Mouse (Mus musculus): ENCODE data around the gene Akap7.
A peak's percentile ranks its signal among the peaks of the same experiment; 100 is the strongest.

Akap7 gene

DNA sequence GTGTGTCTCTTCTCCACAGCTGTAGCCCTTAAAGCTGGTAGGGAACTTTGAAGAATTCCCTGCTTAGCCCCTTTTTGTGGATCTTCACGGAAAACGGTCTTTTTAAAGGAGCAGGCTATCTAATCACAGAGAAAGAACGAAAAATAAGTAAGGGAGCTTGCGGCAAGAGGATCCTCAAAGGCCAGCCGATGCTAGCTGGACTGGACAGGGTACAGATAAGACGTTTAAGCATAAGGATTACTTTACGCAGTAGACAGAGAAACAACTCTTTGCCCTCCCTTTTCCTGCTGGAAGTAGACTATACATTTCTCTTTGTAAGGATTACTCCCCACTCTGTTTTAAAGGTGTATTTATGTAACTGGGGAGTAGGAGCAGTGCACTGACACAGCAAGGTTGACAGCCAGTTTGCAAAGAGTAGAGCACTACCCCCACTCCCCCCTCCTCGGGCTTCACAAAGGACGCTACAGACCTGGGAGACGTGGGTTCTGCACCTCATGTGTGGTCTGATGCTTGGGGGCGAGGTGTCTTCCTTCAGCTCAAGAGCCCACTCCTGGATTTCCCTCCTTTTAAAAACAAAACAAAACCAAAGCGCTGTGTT, 9.9 kb downstream of the Akap7 start:
- DNase-seq (ENCODE audit: low read depth): peak; percentile 6

DNA sequence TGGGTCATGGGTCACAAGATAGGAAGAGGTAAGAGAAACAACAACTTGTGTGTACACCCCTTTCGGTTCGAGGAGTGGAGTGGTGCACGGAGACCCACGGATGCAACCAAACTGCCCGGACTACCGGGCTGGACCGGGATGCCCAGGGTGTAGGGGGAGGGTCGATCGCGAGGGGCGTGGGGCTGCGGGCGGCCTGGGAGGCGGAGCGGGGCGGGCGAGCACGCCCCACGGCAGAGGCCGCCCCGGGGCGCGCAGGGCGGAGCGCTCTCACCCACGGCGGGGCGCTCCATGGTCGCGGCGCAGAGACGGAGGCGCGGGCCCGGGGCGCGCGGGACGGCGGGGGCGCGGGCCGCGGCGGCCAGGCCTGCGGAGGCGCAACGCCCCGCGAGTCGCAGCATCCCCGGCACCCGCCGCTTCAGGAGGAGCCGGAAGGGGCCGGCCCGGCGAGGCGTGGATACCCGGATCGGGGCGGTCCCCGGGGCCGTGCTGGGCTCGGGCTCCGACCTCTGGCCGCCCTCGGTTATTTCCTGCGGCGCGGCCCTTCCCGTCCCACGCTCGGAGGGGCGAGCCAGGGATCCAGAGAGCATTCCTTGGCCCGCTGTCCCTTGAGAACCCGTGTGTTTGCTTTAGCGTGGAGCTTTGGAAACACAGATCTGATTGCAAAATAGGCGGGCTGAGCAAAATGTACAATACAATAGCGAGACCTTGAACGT, 10.9 kb downstream of the Akap7 start:
- DNase-seq (ENCODE audit: low read depth): peak; percentile 69

DNA sequence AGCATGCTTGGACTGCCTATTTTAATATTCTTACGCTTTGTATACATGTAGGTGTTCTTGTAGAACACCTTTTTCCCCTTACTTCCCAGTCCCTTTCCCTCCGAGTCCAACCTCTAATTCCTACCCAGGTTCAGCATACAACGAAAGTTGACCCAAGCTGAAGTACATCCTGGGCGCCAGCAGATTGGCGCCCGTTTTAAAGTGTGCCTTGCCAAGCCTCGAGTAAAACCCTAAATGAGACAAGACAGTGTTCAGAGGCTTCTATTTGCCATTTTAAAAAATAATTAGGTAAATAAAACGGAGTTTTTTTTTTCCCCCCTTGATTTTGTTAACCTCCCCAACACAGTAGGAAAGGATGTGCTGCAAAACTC, 11.4 kb downstream of the Akap7 start:
- DNase-seq (ENCODE audit: low read depth): no peak

DNA sequence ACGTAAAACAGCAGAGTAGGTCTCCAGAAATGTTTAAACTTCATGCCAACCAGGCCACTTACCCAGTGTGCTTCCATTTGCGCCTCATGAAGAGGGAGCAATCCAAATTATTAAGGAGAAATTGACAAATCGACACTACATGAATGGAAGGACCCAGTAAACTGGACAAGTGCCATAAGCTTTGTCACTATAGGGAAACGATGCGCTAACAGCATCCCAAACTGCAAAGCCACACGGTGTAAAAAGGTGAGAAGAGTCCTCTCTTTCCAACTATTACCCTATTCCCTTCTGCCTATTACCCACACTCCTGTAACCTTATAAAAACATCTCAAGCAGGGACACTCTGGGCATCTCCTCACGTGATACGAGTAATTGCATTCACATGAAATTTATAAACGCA, 11.8 kb downstream of the Akap7 start:
- DNase-seq (ENCODE audit: low read depth): no peak

DNA sequence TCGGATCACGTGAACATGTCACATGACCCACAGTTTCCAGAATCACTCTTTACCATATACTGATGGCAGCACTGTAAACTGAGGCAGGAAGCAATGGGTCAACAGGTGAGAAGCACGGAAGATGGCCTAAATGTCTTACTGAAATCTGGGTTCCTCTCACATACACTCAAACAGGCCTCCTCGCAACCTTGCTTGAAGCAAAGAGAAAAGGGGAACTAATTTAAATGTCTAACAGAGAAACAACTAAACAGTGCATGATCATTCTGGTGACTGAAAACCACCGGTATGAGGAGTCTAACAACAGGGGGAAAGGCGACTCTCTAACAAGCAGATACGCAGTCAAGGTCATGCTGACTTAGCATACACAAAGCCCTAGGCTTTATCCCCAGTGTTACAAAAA, 12.7 kb downstream of the Akap7 start:
- DNase-seq (ENCODE audit: low read depth): no peak

DNA sequence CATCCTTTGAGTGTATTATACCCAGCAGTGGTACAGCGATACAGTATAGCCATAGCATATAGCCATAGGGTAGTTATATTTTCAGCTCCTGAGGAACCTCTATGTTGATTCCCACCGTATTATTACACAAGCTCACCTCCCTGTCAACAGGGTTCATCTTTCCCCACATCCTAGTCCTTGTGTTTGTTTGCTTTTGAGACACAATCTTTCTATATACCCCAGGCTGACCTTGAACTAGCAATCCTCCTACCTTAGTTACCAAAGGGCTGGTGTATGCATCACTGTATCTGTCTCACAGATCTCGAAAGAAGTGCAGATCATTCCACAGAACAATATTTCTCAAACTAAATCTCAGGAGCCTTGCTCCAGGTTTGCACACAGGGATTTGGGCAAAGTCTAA, 13.9 kb downstream of the Akap7 start:
- DNase-seq (ENCODE audit: low read depth): no peak

DNA sequence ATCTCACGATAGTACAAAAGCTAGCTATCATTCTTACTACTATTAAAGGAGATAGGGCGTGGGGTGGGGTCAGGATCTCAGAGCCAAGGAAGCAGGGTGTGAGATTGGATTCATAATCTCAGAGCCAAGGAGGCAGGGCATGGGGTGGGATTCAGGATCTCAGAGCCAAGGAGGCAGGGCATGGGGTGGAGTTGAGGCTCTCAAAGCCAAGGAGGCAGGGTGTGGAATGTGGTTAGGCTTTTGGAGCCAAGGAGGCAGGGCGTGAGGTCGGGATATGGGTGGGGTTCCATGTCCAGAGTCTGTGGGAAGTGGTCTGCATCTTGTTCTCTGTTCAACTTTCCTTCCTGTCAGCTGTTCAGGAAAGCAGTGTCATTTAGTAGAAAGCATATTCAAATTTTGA, 16.6 kb downstream of the Akap7 start:
- no peak for DNase-seq (ENCODE audit: low read depth)

DNA sequence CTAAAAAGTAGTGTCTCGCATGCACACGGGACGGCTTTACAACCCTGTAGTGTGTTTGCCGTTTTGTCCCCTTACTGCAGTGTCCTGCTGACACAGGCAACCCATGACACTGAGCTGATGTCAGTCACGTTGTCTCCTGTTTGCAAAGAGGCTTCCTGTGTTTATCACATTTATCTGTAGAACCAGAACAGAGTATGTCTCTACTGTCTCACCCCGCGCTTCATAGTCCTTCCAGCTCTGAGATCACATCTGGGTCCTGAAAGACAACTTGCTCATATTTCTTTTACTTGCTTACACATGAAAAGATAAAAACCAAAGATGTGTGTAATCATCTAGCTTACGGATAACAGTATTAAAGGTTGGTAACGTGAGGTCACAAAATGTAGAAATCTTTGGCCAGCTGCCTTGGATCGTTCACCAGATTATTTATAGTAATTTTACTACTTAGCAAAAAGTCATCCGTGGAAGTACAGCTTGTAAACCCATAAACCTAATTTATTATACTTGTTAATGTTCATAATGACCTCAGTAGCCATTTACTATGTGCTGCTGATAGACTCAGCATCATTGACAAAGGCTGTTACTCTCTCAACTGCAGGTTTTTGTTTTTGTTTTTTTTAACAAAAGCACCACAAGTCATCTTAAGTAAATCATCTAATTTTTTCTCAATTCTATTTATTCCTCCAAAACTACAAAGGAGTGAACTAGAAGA, 22.4 kb downstream of the Akap7 start:
- no peak for DNase-seq (ENCODE audit: low read depth)

DNA sequence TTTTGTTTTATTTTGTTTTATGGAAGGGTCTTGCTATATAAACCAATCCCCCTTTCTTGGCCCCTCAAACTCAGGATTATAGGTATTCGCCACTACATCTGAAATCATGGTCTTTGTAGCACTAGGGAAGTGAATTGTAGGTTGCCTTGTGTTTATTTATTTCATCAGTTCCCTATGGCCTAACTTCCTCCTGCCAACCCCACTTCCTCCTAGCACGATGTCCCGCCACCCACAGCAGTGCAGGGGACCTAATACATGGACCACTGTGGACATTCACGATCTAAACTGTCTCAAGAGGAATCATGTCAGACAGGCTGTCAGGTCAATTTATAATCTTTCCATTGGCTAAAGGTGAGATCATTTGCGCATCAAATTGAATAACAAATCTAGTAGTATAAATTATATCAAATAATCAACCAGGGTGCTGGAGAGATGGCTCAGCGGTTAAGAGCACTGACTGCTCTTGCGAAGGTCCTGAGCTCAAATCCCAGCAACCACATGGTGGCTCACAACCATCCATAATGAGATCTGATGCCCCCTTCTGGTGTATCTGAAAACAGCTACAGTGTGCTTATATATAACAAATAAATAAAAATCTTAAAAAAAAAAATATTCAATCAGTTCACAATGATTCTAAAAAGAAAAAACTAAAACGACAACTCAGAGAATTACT, 23.1 kb downstream of the Akap7 start:
- DNase-seq (ENCODE audit: low read depth): peak; percentile 8

DNA sequence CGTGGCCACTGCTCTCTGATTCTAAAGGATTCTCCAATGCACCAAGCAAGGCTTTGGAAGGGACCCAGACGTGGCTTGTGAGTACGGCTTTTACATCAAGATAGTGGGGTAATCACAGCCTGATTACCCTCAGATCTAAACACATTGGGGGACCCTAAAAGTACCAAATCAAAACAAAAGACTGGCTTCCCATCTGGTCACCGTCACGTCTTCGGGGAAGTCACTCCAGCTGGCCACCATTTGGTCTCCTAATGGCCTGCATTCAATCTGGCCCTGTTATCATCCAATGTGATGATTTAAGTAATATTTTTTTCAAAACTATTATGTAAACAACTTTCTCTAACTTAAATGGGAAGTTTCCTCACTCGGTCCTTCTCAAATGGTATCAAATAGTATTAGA, 24.3 kb downstream of the Akap7 start:
- no peak for DNase-seq (ENCODE audit: low read depth)

DNA sequence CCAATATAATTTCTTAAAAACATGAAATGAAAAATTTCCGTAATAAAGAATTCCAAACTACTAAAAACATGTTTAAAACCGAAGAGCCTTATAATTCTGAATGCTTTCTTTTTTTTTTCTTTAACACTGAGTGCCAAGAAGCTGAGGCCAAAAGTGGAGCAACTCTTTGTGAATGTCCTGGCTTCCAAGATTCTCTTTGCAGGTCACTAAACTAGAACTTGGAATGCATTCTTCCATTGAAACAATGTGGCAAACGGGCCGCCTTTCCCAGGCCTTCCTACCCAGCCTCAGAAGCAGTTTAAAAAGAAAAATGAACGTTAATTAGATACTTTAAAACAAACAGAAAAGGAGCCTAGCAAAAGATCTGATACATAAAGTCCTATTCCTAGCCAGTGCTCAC, 27.5 kb downstream of the Akap7 start:
- no peak for DNase-seq (ENCODE audit: low read depth)

DNA sequence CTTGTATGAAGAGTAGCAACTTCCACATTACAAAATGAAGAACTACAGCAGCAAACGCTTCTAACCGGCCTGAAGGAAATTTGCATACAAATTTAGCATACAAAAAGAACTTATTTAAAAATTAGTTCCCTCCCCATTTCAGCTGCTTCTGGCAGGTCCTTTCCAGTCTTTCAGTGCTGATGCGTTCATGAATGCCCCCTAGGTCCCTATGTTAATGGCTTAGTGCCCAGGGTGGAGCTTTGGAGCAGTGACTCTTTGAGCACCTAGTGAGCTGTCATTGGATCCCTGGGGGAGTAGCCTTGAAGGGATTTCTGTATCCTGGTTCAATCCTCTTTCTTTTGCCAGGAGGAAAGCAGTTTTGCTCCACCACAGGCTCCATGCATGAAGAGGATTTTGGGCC, 28.3 kb downstream of the Akap7 start:
- DNase-seq (ENCODE audit: low read depth): no peak

DNA sequence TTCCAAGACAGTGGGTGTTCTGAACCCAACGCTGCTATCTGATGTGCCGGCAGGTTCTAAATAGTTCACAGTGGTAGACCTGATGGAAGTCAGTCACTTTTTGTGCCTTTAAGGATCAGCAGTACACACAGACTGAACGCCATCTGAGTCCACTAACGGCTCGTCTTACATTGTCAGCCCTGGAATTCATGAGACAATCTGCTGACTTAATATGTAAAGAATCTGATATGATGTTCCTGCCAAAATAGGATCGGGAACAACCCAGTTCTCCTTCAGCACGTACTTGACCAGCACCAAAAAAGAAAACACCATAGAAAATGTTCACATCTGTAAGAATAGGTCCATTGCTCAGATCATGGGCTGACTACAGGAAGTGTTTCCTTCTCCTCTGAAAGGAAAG, 32.2 kb downstream of the Akap7 start:
- DNase-seq (ENCODE audit: low read depth): no peak

DNA sequence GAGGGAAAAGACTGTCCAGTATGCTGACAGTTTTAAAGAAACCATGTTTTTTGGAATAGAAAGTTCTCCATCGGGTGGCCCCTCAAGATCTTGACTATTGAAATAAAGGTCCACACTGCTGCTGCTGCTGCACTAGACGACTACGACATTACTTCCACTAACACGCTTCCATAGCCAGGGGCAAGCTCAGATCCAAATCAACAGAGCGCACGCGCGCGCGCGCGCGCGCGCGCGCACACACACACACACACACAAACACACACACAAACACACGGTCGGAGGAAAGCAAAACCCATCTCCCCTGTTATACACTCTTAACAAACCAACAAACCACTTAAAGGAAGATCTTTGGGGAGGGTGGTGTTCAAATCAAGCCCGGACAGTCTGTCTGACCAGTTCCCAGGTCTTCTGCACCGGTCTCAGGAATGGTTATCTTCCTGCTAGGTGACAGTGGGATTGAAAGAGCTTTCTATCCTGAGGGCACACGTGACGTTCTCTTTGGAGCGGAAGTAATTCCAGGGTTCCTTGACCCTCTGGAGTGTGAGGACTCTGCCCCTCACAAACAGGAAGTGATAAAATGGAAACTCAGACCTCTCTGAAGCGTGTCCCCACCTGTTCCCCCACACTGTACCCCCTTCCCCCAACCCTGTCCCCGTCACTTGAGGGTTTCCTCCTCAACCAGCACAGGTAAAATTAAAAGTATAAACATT, 32.9 kb downstream of the Akap7 start:
- DNase-seq (ENCODE audit: low read depth): no peak

DNA sequence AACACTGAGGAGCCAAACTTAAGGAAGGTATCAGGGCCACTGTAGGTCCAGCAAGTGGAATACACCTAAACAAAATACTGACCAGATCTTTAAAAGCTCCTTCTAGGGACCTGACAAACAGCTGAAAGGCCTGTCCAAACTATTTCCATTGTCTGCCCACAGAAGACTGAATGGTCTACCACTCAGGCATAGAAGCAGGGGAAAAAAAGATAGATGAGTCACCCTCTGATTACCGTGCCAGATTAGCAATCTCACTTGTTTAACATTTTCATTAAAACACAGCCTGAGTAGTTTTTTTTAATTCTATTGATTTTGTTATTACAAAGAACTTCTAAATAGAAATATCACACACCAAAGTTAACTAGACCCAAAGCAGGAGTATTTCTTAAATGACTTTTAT, 33.9 kb downstream of the Akap7 start:
- DNase-seq (ENCODE audit: low read depth): no peak

DNA sequence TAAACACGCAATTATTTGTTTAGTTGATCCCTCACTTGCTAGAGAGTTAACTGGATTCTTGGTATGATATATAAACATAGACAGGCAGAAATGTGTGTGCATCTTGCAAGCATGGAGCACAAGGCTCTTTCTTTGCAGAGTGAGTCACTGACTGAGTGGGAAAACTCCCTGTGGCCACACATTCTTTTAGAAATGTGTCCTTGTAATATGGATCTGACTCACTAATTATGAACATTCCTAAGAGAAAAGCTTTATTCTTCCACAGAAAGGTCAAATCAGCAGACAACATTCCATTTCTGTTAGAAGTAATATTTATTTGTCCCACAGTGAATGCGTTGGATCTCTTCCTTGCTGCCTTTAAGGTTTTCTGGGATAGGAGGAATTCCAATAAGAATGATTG, 35.9 kb downstream of the Akap7 start:
- no peak for DNase-seq (ENCODE audit: low read depth)

DNA sequence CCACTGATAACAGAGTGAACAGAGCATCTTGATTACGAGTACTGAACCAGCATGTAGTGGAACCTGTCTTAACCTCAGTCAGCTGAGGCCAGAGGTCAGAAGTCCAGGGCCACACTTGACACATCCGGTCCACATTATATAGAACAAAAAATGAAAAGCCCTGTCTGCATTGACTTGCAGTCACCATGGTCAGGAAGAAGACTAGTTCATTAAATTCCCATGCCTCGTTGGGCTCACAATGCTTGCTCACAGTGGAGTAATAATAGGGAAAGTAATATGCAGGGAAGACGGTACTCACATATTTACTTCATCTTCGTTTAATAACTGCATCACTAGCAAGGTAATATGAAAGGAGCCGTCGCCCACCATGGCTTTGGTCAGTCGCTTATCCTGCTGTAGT, 36.5 kb downstream of the Akap7 start:
- DNase-seq (ENCODE audit: low read depth): no peak

DNA sequence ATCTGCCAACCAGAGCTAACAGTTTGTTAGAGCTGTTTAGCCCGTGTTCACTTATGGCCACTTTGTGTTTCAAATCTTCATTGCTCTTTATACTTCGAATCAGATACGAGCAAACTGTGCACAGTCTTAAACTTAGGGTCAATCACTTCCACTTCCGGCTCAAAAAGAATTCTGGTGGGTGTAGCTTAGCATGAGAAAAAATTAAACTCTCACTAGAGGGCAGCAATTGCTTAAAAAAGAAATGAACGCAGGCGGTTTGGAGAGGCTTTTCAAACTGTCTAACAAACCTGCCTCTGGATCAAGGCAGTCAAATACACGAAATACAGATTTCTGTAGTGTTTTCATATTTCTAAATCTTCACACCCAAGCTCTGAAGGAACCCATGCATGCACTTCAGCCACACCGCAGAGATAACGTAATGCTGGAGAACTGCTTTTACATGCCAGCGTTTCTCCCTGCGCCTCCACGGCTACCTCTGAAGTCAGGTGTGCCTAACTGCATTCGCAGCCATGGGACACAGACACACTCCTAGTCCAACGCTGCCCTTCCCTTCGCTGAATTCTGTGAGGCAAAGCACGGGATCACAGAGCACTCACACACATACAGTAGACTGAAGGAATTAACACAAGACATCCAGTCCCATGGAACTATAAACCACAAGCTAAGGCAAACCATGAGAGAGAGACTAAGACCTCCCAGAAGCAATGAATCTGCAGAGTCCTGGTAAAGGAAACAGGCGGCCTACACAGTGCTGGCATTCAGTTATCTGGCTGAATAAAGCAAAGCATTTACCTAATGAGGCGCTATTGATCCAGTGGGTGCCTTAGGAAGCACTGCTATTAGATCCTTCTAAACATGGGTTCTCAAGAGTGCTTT, 39.0 kb downstream of the Akap7 start:
- peak; percentile 73 for DNase-seq (ENCODE audit: low read depth)

DNA sequence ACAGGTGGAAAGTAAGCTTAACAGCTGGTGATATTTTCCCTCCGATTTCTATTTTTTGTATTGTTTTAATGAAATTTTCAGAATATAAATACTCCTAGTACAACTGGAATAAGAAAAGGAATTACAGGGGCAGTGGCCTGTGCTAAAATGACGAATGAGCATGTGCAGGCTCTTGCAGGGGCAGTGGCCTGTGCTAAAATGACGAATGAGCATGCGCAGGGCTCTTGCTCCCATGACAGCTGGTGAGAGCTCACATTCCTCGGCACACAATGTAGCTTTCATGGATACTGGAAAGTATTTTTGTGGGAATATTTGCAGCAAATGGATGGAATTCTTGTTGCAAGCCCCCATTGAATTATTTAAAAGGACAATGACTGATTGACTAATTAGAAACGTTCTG, 46.5 kb downstream of the Akap7 start:
- no peak for DNase-seq (ENCODE audit: low read depth)

DNA sequence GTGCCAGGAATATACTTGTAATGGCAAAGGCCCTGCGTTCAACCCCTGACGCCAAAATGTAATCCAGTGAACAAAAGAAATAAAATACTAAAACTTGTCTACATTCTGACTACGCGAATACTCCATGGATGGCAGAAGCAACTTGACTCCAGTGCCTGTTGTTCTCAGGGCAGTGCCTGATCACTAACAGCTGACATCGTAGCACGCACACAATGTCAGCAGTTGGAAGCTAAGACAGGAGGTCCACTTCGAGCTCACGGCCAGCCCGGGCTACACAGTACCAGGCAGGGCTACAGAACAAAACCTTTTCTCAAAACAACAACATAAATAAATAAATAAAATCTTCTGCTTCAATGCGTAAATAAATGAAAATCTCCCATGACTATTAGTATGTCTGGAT, 46.9 kb downstream of the Akap7 start:
- DNase-seq (ENCODE audit: low read depth): no peak

DNA sequence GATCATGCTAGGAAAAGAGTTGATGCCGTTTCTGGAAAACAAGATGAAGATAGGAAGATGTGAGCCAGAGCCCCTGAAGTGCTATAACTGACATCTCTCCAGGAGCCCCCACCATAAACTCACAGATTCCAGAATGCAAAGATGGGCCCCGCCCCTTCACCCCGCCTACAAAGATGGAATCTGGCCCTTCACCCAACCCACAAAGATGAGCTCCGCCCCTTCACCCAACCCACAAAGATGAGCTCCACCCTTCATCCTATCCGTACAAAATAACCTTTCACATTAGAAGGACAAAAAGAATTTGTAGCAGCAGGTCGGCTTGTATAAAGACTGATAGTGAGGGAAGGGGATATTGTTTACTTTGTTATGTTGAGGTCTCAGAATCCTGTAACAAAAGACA, 49.5 kb downstream of the Akap7 start:
- no peak for DNase-seq (ENCODE audit: low read depth)
